In genomic region chr2:155373886-155374285, GRCm38 (mm10) we compare ENCODE assay signal across 28 mouse cellular contexts. TPM values are rescaled to one million over a fixed set of nuclear protein-coding genes. Genes with fewer than 3 reads are reported as not detected.
A peak's percentile ranks its signal among the peaks of the same experiment; 100 is the strongest.
DNase-seq lines count a peak whose midpoint lies in the region; ATAC-seq and TF ChIP-seq lines count a peak whose summit lies in the region.
"Had no signal": no experiment of that assay in that cellular context is flagged by ENCODE, and none has a peak within 500 bp of the region (broad histone marks: within the 10 kb centered on the region; RNA-seq: fewer than 3 reads in every experiment).

No protein-coding gene starts in this region.

- ATAC-seq in heart, postnatal 0 days (ENCODE audit: insufficient read depth, low read depth) = no peak
- no peak for ATAC-seq in liver, embryonic 15.5 days (ENCODE audit: insufficient read depth)
- no peak for ATAC-seq in liver, embryonic 11.5 days (replicated peaks; ENCODE audit: low FRiP score)
- peak; percentile 74 for ATAC-seq in liver, postnatal 0 days
- ATAC-seq: activated CD4-positive, CD25-positive, alpha-beta regulatory T cell, adult 4 months; CD4-positive, CD25-positive, alpha-beta regulatory T cell, adult 4 months; forebrain, embryonic 14.5 days; forebrain, embryonic 16.5 days; Patski had no signal

- peaks cover 29% of the 10 kb centered on the region for H3K4me1 ChIP-seq in heart, postnatal 0 days (ENCODE audit: control insufficient read depth, insufficient read depth)
- peaks cover 19% of the 10 kb centered on the region for H3K4me1 ChIP-seq in liver, embryonic 15.5 days (replicated peaks)
- H3K4me1 ChIP-seq in liver, embryonic 11.5 days (replicated peaks; ENCODE audit: control insufficient read depth, insufficient read depth, low read length) = 0 out of 2 replicates have a peak, but pooled peaks cover 3% of the 10 kb centered on the region
- peaks cover 30% of the 10 kb centered on the region for H3K4me1 ChIP-seq in bone marrow macrophage, adult 2 months (ENCODE audit: control insufficient read depth, insufficient read depth, low read length)
- H3K4me1 ChIP-seq in liver, postnatal 0 days (ENCODE audit: insufficient read depth) = peaks cover 24% of the 10 kb centered on the region
- H3K4me1 ChIP-seq: embryonic facial prominence, embryonic 13.5 days; forebrain, embryonic 10.5 days; forebrain, embryonic 12.5 days had no signal

- H3K9me3 ChIP-seq in heart, postnatal 0 days (replicated peaks; ENCODE audit: control insufficient read depth, low read length) = no peaks in the 10 kb centered on the region
- H3K9me3 ChIP-seq in liver, embryonic 15.5 days (replicated peaks) = no peaks in the 10 kb centered on the region
- H3K9me3 ChIP-seq in liver, embryonic 11.5 days (ENCODE audit: control insufficient read depth, low read length) = no peaks in the 10 kb centered on the region
- no peaks in the 10 kb centered on the region for H3K9me3 ChIP-seq in liver, postnatal 0 days (ENCODE audit: low read length)
- H3K9me3 ChIP-seq: embryonic facial prominence, embryonic 13.5 days; embryonic facial prominence, embryonic 15.5 days; forebrain, embryonic 10.5 days; forebrain, embryonic 12.5 days; G1E had no signal

- DNase-seq in heart, postnatal 0 days (ENCODE audit: low spot score) = no peak
- DNase-seq in heart, postnatal 36 days = no peak
- DNase-seq in liver, embryonic 11.5 days (ENCODE audit: low spot score) = no peak
- DNase-seq in liver, postnatal 0 days = no peak
- no peak for DNase-seq in cerebellum, postnatal 25 days
- DNase-seq: adrenal gland, adult 8-10 months; adrenal gland, postnatal 14 days; adrenal gland, postnatal 36 days; B cell, adult 2 months; cerebellum, adult 11-12 months; cerebellum, adult 2 months; cerebellum, adult 9-10 months; cerebellum, postnatal 10 days; cerebellum, postnatal 36 days; embryo, embryonic 11 days had no signal

- no peak overlapping the region for H3K4me3 ChIP-seq in heart, postnatal 0 days (ENCODE audit: low read depth, low read length)
- no peak overlapping the region for H3K4me3 ChIP-seq in liver, embryonic 15.5 days (replicated peaks)
- H3K4me3 ChIP-seq in liver, embryonic 11.5 days (ENCODE audit: low read depth, low read length) = no peak overlapping the region
- H3K4me3 ChIP-seq in bone marrow macrophage, adult 2 months (ENCODE audit: insufficient read depth, low read length) = no peak overlapping the region
- H3K4me3 ChIP-seq in liver, postnatal 0 days (ENCODE audit: low read depth, low read length) = no peak overlapping the region
- H3K4me3 ChIP-seq: embryonic facial prominence, embryonic 13.5 days; embryonic facial prominence, embryonic 15.5 days; erythroblast, embryonic 14.5 days; forebrain, embryonic 10.5 days; forebrain, embryonic 12.5 days had no signal

- H3K4me2 ChIP-seq in heart, postnatal 0 days (ENCODE audit: low read depth, low read length) = no peak overlapping the region
- no peak overlapping the region for H3K4me2 ChIP-seq in liver, embryonic 15.5 days
- no peak overlapping the region for H3K4me2 ChIP-seq in liver, embryonic 11.5 days
- peak overlapping the region; percentile 18; the same call in 1 of the 2 replicates for H3K4me2 ChIP-seq in liver, postnatal 0 days (ENCODE audit: low read depth, low read length)
- H3K4me2 ChIP-seq: embryonic facial prominence, embryonic 13.5 days; embryonic facial prominence, embryonic 15.5 days; forebrain, embryonic 12.5 days had no signal

- no peak for TF ChIP-seq CTCF in heart, postnatal 0 days (IDR thresholded peaks at IDR 0.05; ENCODE audit: low read depth)
- no peak for TF ChIP-seq CTCF in bone marrow macrophage, adult 2 months (IDR thresholded peaks at IDR 0.05; ENCODE audit: low read depth, low read length)
- no peak for TF ChIP-seq CTCF in liver, postnatal 0 days (IDR thresholded peaks at IDR 0.05; ENCODE audit: low read depth)

- H3K9ac ChIP-seq in heart, postnatal 0 days (replicated peaks; ENCODE audit: low read depth, low read length) = no peak overlapping the region
- H3K9ac ChIP-seq in liver, embryonic 15.5 days = no peak overlapping the region
- H3K9ac ChIP-seq in liver, embryonic 11.5 days (ENCODE audit: low read depth, low read length) = no peak overlapping the region
- H3K9ac ChIP-seq in liver, postnatal 0 days (replicated peaks) = no peak overlapping the region
- H3K9ac ChIP-seq: embryonic facial prominence, embryonic 13.5 days; embryonic facial prominence, embryonic 15.5 days; forebrain, embryonic 12.5 days had no signal

- WGBS in heart, postnatal 0 days = 68% methylated on average over 1 of the region's 1 CpGs
- WGBS in liver, embryonic 15.5 days (ENCODE audit: insufficient replicate concordance) = 51% methylated on average over 1 of the region's 1 CpGs
- WGBS in liver, embryonic 11.5 days = 71% methylated on average over 1 of the region's 1 CpGs
- 38% methylated on average over 1 of the region's 1 CpGs for WGBS in liver, postnatal 0 days (ENCODE audit: insufficient replicate concordance)

- no peak for TF ChIP-seq EP300 in heart, postnatal 0 days (IDR thresholded peaks at IDR 0.05; ENCODE audit: low read depth)
- peak; percentile 36; the same call in 1 of the 2 replicates for TF ChIP-seq EP300 in liver, postnatal 0 days (IDR thresholded peaks at IDR 0.05; ENCODE audit: low read depth)

- H3K36me3 ChIP-seq in heart, postnatal 0 days (replicated peaks; ENCODE audit: control insufficient read depth, insufficient read depth, low read length) = no peaks in the 10 kb centered on the region
- no peaks in the 10 kb centered on the region for H3K36me3 ChIP-seq in liver, embryonic 15.5 days (replicated peaks)
- H3K36me3 ChIP-seq in liver, embryonic 11.5 days (ENCODE audit: control insufficient read depth, insufficient read depth, low read length) = no peaks in the 10 kb centered on the region
- no peaks in the 10 kb centered on the region for H3K36me3 ChIP-seq in liver, postnatal 0 days (replicated peaks; ENCODE audit: insufficient read depth, low read length)
- H3K36me3 ChIP-seq: embryonic facial prominence, embryonic 13.5 days; embryonic facial prominence, embryonic 15.5 days; forebrain, embryonic 10.5 days; forebrain, embryonic 12.5 days; G1E had no signal

- TF ChIP-seq POLR2A in bone marrow macrophage, adult 2 months (IDR thresholded peaks at IDR 0.05; ENCODE audit: borderline replicate concordance, low read depth, low read length) = no peak

- intact Hi-C loops in heart, postnatal 36 days (cut with DNase I) = no loop called here

- peak overlapping the region; percentile 90; the same call in 1 of the 2 replicates for H3K27ac ChIP-seq in heart, postnatal 0 days (ENCODE audit: low read depth)
- H3K27ac ChIP-seq in liver, embryonic 15.5 days (replicated peaks) = peak overlapping the region; percentile 26; the same call in 1 of the 2 replicates
- H3K27ac ChIP-seq in liver, embryonic 11.5 days (ENCODE audit: low read depth, low read length) = no peak overlapping the region
- H3K27ac ChIP-seq in bone marrow macrophage, adult 2 months (ENCODE audit: insufficient read depth, low read depth, low read length) = peak overlapping the region; percentile 31; the same call in 1 of the 2 replicates
- H3K27ac ChIP-seq in liver, postnatal 0 days (ENCODE audit: low read depth) = peak overlapping the region; percentile 83
- H3K27ac ChIP-seq: embryonic facial prominence, embryonic 13.5 days; embryonic facial prominence, embryonic 15.5 days; forebrain, embryonic 10.5 days; forebrain, embryonic 12.5 days had no signal

- no peaks in the 10 kb centered on the region for H3K27me3 ChIP-seq in heart, postnatal 0 days (ENCODE audit: control insufficient read depth, insufficient read depth, low read length)
- peaks cover 10% of the 10 kb centered on the region; the same call in 1 of the 2 replicates for H3K27me3 ChIP-seq in liver, embryonic 15.5 days
- no peaks in the 10 kb centered on the region for H3K27me3 ChIP-seq in liver, embryonic 11.5 days (replicated peaks; ENCODE audit: control insufficient read depth, insufficient read depth, low read length)
- H3K27me3 ChIP-seq in liver, postnatal 0 days (ENCODE audit: insufficient read depth, low read length) = no peaks in the 10 kb centered on the region
- H3K27me3 ChIP-seq: embryonic facial prominence, embryonic 13.5 days; embryonic facial prominence, embryonic 15.5 days; Patski had no signal

RNA-seq across cellular contexts. Expression of gene Trp53inp2, which starts 7.0 kb away (rescaled TPM):
- total RNA-seq in heart, postnatal 0 days (2014; rRNA removed; ENCODE audit: low replicate concordance) = 348 and 401 TPM in 2 replicates
- polyA plus RNA-seq in heart, postnatal 0 days (2015; fragmentation: Nextera tagmentation; extraction: Ambion mirVana) = 197 and 202 TPM in 2 replicates
- 100 to 1,000 TPM; 468 to 507 TPM for total RNA-seq in heart, postnatal 36 days (2021)
- 4.1 and 4.6 TPM in 2 replicates for polyA plus RNA-seq in liver, embryonic 15.5 days (2015; fragmentation: Nextera tagmentation; extraction: Ambion mirVana)
- 6.6 and 7.0 TPM in 2 replicates for polyA plus RNA-seq in liver, embryonic 11.5 days (2014; fragmentation: Nextera tagmentation; extraction: Ambion mirVana)
- 60.0 and 63.1 TPM in 2 replicates for polyA plus RNA-seq in bone marrow macrophage, adult 2 months (2012; ENCODE audit: insufficient read depth, insufficient read length, missing spikeins)
- polyA plus RNA-seq in liver, postnatal 0 days (2015; fragmentation: Nextera tagmentation; extraction: Ambion mirVana) = 28.0 and 29.5 TPM in 2 replicates

RNA-seq across cellular contexts. Expression of gene Pigu, which starts 16.7 kb away (rescaled TPM):
- total RNA-seq in heart, postnatal 0 days (2014; rRNA removed; ENCODE audit: low replicate concordance) = 43.7 and 49.0 TPM in 2 replicates
- polyA plus RNA-seq in heart, postnatal 0 days (2015; fragmentation: Nextera tagmentation; extraction: Ambion mirVana) = 42.9 and 43.3 TPM in 2 replicates
- 10 to 100 TPM; 26.8 to 28.7 TPM for total RNA-seq in heart, postnatal 36 days (2021)
- polyA plus RNA-seq in liver, embryonic 15.5 days (2015; fragmentation: Nextera tagmentation; extraction: Ambion mirVana) = 19.9 and 21.0 TPM in 2 replicates
- polyA plus RNA-seq in liver, embryonic 11.5 days (2014; fragmentation: Nextera tagmentation; extraction: Ambion mirVana) = 51.7 and 51.9 TPM in 2 replicates
- 36.7 and 41.7 TPM in 2 replicates for polyA plus RNA-seq in bone marrow macrophage, adult 2 months (2012; ENCODE audit: insufficient read depth, insufficient read length, missing spikeins)
- 15.3 and 15.9 TPM in 2 replicates for polyA plus RNA-seq in liver, postnatal 0 days (2015; fragmentation: Nextera tagmentation; extraction: Ambion mirVana)
